Mouse (Mus musculus): ENCODE results near the gene Rbp3. TPM values are rescaled to one million over a fixed set of nuclear protein-coding genes. Genes with fewer than 3 reads are reported as not detected.

The Rbp3 gene
- polyA plus RNA-seq, 1 experiment = not detected

GRCm38 (mm10) chr14:33933778-33934317, 20.0 kb upstream of the Rbp3 start:
- Histone ChIP-seq H3K27ac (ENCODE audit: insufficient read depth, low read length) (no peak overlapping the region), H3K4me3 (ENCODE audit: insufficient read depth, low read length) (no peak overlapping the region), H3K4me1 (ENCODE audit: control insufficient read depth, insufficient read depth, low read length) (no peaks in the 10 kb centered on the region)
- peak; percentile 52 for TF ChIP-seq CTCF (IDR thresholded peaks at IDR 0.05; ENCODE audit: extremely low read depth, insufficient read depth, low read length)
- TF ChIP-seq POLR2A (IDR thresholded peaks at IDR 0.05; ENCODE audit: extremely low read depth, insufficient read depth, low read length) = no peak

- Histone ChIP-seq H3K27ac (ENCODE audit: insufficient read depth, low read length) (no peak overlapping the region), H3K4me1 (ENCODE audit: control insufficient read depth, insufficient read depth, low read length) (no peaks in the 10 kb centered on the region), H3K4me3 (ENCODE audit: insufficient read depth, low read length) (no peak overlapping the region)
- peak; percentile 92 for TF ChIP-seq CTCF (IDR thresholded peaks at IDR 0.05; ENCODE audit: extremely low read depth, insufficient read depth, low read length)
- TF ChIP-seq POLR2A (IDR thresholded peaks at IDR 0.05; ENCODE audit: extremely low read depth, insufficient read depth, low read length) = no peak
Observed at GRCm38 (mm10) chr14:33939117-33939516, 14.7 kb upstream of the Rbp3 start.

DNA sequence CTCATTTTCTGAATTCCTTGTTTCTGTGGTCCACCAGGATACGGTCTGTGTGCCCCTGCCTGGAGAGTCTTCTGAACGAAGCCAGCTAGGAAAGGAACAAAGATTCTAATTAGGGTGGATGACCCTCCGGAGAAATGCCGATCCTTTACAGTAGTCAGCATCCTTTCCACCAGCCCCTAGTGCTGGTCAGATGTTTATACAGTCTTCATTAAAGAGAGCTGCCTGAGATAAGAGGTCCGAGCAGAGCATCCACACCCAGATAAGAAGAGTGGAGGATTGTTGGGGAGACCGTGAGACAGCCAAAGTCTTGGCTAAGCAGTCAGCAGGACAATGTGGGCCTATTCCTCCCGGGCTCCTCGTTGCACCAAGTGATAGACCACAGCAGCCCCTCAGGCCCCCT, 13.1 kb upstream of the Rbp3 start, which contains the start of gene Gdf2:
Gene Gdf2, plus strand, starts transcription at position 301 of the 400 bp plus-strand sequence.
- Histone ChIP-seq H3K4me3 (ENCODE audit: insufficient read depth, low read length) (no peak within 1 kb of the TSS), H3K4me1 (ENCODE audit: control insufficient read depth, insufficient read depth, low read length) (no peaks in the 10 kb centered on the region), H3K27ac (ENCODE audit: insufficient read depth, low read length) (no peak within 1 kb of the TSS)
- TF ChIP-seq CTCF (IDR thresholded peaks at IDR 0.05; ENCODE audit: extremely low read depth, insufficient read depth, low read length) (no peak), POLR2A (IDR thresholded peaks at IDR 0.05; ENCODE audit: extremely low read depth, insufficient read depth, low read length) (no peak)

DNA sequence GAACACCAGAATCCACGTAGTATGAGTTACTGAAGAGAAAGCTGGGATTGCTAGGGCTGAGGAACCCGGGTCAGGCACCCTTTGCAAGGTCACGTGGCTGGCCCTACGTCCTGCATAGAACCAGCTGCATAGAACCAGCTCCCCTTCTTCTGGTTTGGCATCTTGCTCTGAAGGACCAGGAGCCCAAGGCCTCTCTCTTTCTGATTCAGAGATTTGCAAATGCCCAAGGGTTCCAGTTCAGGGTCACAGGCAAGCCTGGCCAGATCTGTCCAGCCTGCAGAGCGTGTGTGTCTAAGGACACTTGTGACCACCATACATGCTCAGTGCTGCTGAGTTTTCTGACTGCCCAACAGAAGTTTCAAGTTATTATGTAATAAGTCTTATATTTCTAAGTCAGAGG, 11.6 kb upstream of the Rbp3 start:
- no peaks in the 10 kb centered on the region for H3K4me1 ChIP-seq (ENCODE audit: control insufficient read depth, insufficient read depth, low read length)
- no peak overlapping the region for H3K4me3 ChIP-seq (ENCODE audit: insufficient read depth, low read length)
- no peak overlapping the region for H3K27ac ChIP-seq (ENCODE audit: insufficient read depth, low read length)
- TF ChIP-seq POLR2A (IDR thresholded peaks at IDR 0.05; ENCODE audit: extremely low read depth, insufficient read depth, low read length) (no peak), CTCF (IDR thresholded peaks at IDR 0.05; ENCODE audit: extremely low read depth, insufficient read depth, low read length) (no peak)

GRCm38 (mm10) chr14:33946125-33946524, 7.7 kb upstream of the Rbp3 start:
- Histone ChIP-seq H3K4me3 (ENCODE audit: insufficient read depth, low read length) (no peak overlapping the region), H3K4me1 (ENCODE audit: control insufficient read depth, insufficient read depth, low read length) (no peaks in the 10 kb centered on the region), H3K27ac (ENCODE audit: insufficient read depth, low read length) (no peak overlapping the region)
- TF ChIP-seq CTCF (IDR thresholded peaks at IDR 0.05; ENCODE audit: extremely low read depth, insufficient read depth, low read length) (no peak), POLR2A (IDR thresholded peaks at IDR 0.05; ENCODE audit: extremely low read depth, insufficient read depth, low read length) (no peak)

DNA sequence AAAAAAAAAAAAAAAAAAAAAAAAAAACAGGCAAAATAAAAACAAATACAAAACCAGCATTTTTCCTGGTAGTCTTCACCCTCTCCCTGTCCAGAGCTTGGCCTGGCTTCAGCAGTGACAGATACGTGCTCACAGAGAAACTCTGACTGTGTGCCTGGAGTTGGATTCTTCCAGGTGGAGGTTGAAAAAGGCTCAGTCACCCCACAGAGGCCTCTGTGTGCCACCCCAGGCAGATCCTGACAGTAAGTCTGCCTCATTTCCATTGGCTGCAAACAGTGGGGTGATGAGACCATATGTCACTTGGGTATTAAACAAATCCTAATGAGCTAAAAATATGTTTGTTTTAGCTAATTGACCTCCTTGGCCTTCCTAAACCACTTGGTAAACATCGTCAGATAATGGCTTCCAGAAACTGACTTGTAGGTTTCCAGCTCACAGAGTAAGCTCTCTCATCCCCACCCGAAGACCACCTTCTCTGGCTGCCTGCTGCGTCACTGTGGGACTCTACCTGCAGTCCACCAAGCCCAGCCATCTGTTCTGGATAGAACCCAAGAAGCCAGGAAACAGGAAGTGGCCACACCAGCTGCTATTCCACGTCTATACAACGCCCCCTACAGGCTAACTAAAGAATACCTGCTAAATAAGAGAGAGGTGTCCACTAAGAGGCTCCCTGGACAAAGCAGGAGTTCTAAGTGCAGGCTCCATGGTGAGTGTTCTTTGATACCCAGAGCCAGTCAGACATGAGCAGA, 1.4 kb upstream of the Rbp3 start:
- no peak overlapping the region for H3K4me3 ChIP-seq (ENCODE audit: insufficient read depth, low read length)
- H3K4me1 ChIP-seq (ENCODE audit: control insufficient read depth, insufficient read depth, low read length) = no peaks in the 10 kb centered on the region
- TF ChIP-seq CTCF (IDR thresholded peaks at IDR 0.05; ENCODE audit: extremely low read depth, insufficient read depth, low read length) (no peak), POLR2A (IDR thresholded peaks at IDR 0.05; ENCODE audit: extremely low read depth, insufficient read depth, low read length) (no peak)
- H3K27ac ChIP-seq (ENCODE audit: insufficient read depth, low read length) = no peak overlapping the region

GRCm38 (mm10) chr14:33956055-33956454, 2.3 kb downstream of the Rbp3 start:
- Histone ChIP-seq H3K4me1 (ENCODE audit: control insufficient read depth, insufficient read depth, low read length) (no peaks in the 10 kb centered on the region), H3K4me3 (ENCODE audit: insufficient read depth, low read length) (no peak overlapping the region), H3K27ac (ENCODE audit: insufficient read depth, low read length) (no peak overlapping the region)
- no peak for TF ChIP-seq POLR2A (IDR thresholded peaks at IDR 0.05; ENCODE audit: extremely low read depth, insufficient read depth, low read length)

- no peak overlapping the region for H3K4me3 ChIP-seq (ENCODE audit: insufficient read depth, low read length)
- no peaks in the 10 kb centered on the region for H3K4me1 ChIP-seq (ENCODE audit: control insufficient read depth, insufficient read depth, low read length)
- no peak overlapping the region for H3K27ac ChIP-seq (ENCODE audit: insufficient read depth, low read length)
- TF ChIP-seq POLR2A (IDR thresholded peaks at IDR 0.05; ENCODE audit: extremely low read depth, insufficient read depth, low read length) (no peak), CTCF (IDR thresholded peaks at IDR 0.05; ENCODE audit: extremely low read depth, insufficient read depth, low read length) (no peak)
Observed at GRCm38 (mm10) chr14:33958186-33958585, 4.4 kb downstream of the Rbp3 start.

DNA sequence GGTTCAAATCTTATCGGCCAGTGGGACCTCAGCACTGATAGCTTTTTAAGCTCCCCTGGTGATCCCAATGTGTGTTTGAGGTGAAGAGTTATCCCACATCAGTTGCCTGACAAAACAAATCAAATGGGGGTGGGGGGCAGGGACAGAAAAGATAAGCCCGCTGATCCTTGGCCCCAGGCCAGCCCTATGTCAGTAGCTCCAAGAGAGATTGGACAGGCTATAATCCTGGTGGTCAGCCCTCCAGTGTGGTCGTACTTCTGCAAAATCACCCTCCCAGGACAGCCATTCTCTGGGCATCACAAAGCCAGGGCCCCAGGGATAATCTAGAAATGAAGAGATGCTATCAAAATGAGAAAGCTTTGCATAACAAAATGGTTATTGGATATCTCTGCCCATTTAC, 5.0 kb downstream of the Rbp3 start:
- TF ChIP-seq POLR2A (IDR thresholded peaks at IDR 0.05; ENCODE audit: extremely low read depth, insufficient read depth, low read length) (no peak), CTCF (IDR thresholded peaks at IDR 0.05; ENCODE audit: extremely low read depth, insufficient read depth, low read length) (no peak)
- no peaks in the 10 kb centered on the region for H3K4me1 ChIP-seq (ENCODE audit: control insufficient read depth, insufficient read depth, low read length)
- H3K27ac ChIP-seq (ENCODE audit: insufficient read depth, low read length) = no peak overlapping the region
- H3K4me3 ChIP-seq (ENCODE audit: insufficient read depth, low read length) = no peak overlapping the region

GRCm38 (mm10) chr14:33959341-33959740, 5.5 kb downstream of the Rbp3 start:
- TF ChIP-seq CTCF (IDR thresholded peaks at IDR 0.05; ENCODE audit: extremely low read depth, insufficient read depth, low read length) = peak; percentile 76
- no peak for TF ChIP-seq POLR2A (IDR thresholded peaks at IDR 0.05; ENCODE audit: extremely low read depth, insufficient read depth, low read length)
- H3K4me3 ChIP-seq (ENCODE audit: insufficient read depth, low read length) = no peak overlapping the region
- H3K27ac ChIP-seq (ENCODE audit: insufficient read depth, low read length) = no peak overlapping the region
- no peaks in the 10 kb centered on the region for H3K4me1 ChIP-seq (ENCODE audit: control insufficient read depth, insufficient read depth, low read length)

Data from cortical plate, adult 2 months (tissue).